Mouse (Mus musculus): ENCODE results near the gene Cdnf.

DNA sequence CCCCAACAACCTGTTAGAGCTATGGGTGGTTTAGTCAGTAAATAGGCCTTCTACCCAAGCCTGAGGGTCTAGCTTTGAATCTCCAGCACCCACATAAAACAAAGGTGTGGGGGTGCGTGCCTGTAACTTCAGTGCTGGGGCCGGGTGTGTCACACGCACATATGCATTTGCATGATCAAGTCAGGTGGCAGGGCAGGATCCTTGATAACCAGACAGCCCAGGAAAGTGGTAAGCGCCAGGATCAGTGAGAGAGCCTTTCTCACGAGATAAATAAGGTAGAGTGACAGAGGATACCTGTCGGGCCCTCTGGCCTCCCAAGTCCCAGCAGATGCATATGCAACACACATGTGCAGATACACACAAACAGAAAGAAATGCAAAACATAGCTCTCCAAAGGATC is 13.3 kb upstream of the Cdnf start:
- TF ChIP-seq CTCF (IDR thresholded peaks at IDR 0.05; ENCODE audit: control insufficient read depth, insufficient read depth, insufficient replicate concordance, low read depth, low read length) (no peak), POLR2A (IDR thresholded peaks at IDR 0.05; ENCODE audit: control insufficient read depth, low read depth, low read length) (no peak)

Measured in testis, adult 2 months (tissue).